Mouse (Mus musculus) stomach, embryonic 14.5 days (tissue): Measurements from ENCODE around the gene Slc25a24. TPM values are rescaled to one million over a fixed set of nuclear protein-coding genes. Genes with fewer than 3 reads are reported as not detected.

Experiments used
- ATAC-seq: fragments of 200-750 bp; cut with Nextera tagmentation; 2 replicates; pipeline ENCODE4 v1.8.0; 2017; ENCODE audit warnings: low read depth, moderate TSS enrichment; ENCODE audit not compliant: insufficient number of reproducible peaks, insufficient read depth, low FRiP score
- H3K27ac ChIP-seq: fragments of 300-500 bp; sonication (generic); 2 replicates; pipeline ENCODE4 v1.5.1; 2014; ENCODE audit warnings: mild to moderate bottlenecking, low read length, moderate library complexity, mixed read lengths
- H3K27me3 ChIP-seq: fragments of 300-500 bp; sonication (generic); 2 replicates; pipeline ENCODE4 v1.6.1; 2014; ENCODE audit warnings: low read length, control low read depth, mixed read lengths; ENCODE audit not compliant: control insufficient read depth, insufficient read depth
- H3K36me3 ChIP-seq: fragments of 300-500 bp; sonication (generic); 2 replicates; pipeline ENCODE4 v1.6.1; 2014; ENCODE audit warnings: mild to moderate bottlenecking, control low read depth, low read length, moderate library complexity, mixed read lengths; ENCODE audit not compliant: control insufficient read depth, insufficient read depth
- H3K4me1 ChIP-seq: fragments of 300-500 bp; sonication (generic); 2 replicates; pipeline ENCODE4 v1.6.1; 2014; ENCODE audit warnings: low read length, control low read depth, mixed read lengths; ENCODE audit not compliant: control insufficient read depth, insufficient read depth
- H3K4me2 ChIP-seq: fragments of 300-500 bp; sonication (generic); replicated peaks from 2 replicates; pipeline ENCODE4 v1.6.1; 2014; ENCODE audit warnings: low read depth, low read length, control low read depth
- H3K4me3 ChIP-seq: fragments of 300-500 bp; sonication (generic); 2 replicates; pipeline ENCODE4 v1.5.1; 2014; ENCODE audit warnings: low read depth, low read length, control low read depth
- H3K9ac ChIP-seq: fragments of 300-500 bp; sonication (generic); replicated peaks from 2 replicates; pipeline ENCODE4 v1.6.1; 2014; ENCODE audit warnings: low read depth, mild to moderate bottlenecking, control low read depth, low read length, moderate library complexity, mixed read lengths
- H3K9me3 ChIP-seq: fragments of 300-500 bp; sonication (generic); 2 replicates; pipeline ENCODE4 v1.6.1; 2016; ENCODE audit warnings: low read depth, low read length, control low read depth; ENCODE audit not compliant: control insufficient read depth
- WGBS: fragments of 180-500 bp; shearing (Covaris S2); extraction: QIAGEN DNeasy Blood & Tissue Kit; methylation state at CpG from one replicate; pipeline ENCODE4 v1.1.7; 2014; 5-methylcytosine and 5-hydroxymethylcytosine counted together
- polyA plus RNA-seq: library from polyadenylated mRNA; unstranded; fragments of >200 nt; fragmentation: Nextera tagmentation; extraction: Ambion mirVana; gene quantifications from 2 replicates; pipeline ENCODE4 v1.2.1, GENCODE M21; 2014

The Slc25a24 gene
- polyA plus RNA-seq, 1 experiment from 2014 or later = 43.8 TPM

- WGBS = 54% methylated on average over 6 of the region's 6 CpGs
Observed at GRCm38 (mm10) chr3:109178705-109179104, 55.8 kb downstream of the Slc25a24 start.

DNA sequence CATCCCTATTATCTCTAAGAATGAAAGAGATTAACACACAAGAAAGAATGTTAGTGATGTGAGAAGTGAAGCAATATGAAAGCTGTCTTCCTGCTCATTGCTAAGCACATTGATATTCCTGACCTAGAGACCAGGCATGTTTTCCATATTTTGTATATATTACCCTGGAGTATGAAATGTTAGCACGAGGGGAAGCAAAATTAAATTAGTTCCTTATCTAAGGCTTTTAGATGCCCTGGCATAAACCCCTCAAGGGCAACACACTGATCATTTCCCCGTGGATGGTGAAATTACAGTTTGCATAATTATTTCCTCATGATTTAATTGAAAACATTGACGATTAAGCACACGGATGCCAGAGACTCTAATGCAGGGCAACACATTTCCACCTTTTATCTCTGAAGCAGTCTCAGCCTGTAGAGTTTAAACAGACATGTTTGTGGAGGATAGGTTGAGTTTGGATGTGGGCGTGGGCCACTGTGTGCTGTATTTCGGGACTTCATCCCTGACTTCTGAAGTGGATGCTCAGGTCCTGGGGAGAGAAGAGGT, 56.7 kb downstream of the Slc25a24 start:
- H3K27ac ChIP-seq = no peak overlapping the region
- no peak overlapping the region for H3K9ac ChIP-seq
- H3K4me1 ChIP-seq = no peaks in the 10 kb centered on the region
- no peak for ATAC-seq
- H3K9me3 ChIP-seq = no peaks in the 10 kb centered on the region
- no peak overlapping the region for H3K4me3 ChIP-seq
- 79% methylated on average over 6 of the region's 6 CpGs for WGBS
- H3K36me3 ChIP-seq = no peaks in the 10 kb centered on the region
- H3K4me2 ChIP-seq = no peak overlapping the region
- H3K27me3 ChIP-seq = no peaks in the 10 kb centered on the region

More at GRCm38 (mm10) chr3:109178705-109179104, 55.8 kb downstream of the Slc25a24 start:
- H3K4me3 ChIP-seq = no peak overlapping the region
- H3K4me1 ChIP-seq = no peaks in the 10 kb centered on the region
- H3K9me3 ChIP-seq = no peaks in the 10 kb centered on the region
- H3K27me3 ChIP-seq = no peaks in the 10 kb centered on the region
- no peak for ATAC-seq
- no peaks in the 10 kb centered on the region for H3K36me3 ChIP-seq
- H3K27ac ChIP-seq = no peak overlapping the region
- H3K4me2 ChIP-seq = no peak overlapping the region
- H3K9ac ChIP-seq = no peak overlapping the region

- Histone ChIP-seq H3K27ac (no peak overlapping the region), H3K9ac (no peak overlapping the region), H3K4me3 (no peak overlapping the region), H3K9me3 (no peaks in the 10 kb centered on the region), H3K36me3 (no peaks in the 10 kb centered on the region), H3K4me1 (no peaks in the 10 kb centered on the region), H3K4me2 (no peak overlapping the region), H3K27me3 (no peaks in the 10 kb centered on the region)
- ATAC-seq = no peak
- 80% methylated on average over 2 of the region's 2 CpGs for WGBS
Observed at GRCm38 (mm10) chr3:109196166-109196565, 73.2 kb downstream of the Slc25a24 start.

DNA sequence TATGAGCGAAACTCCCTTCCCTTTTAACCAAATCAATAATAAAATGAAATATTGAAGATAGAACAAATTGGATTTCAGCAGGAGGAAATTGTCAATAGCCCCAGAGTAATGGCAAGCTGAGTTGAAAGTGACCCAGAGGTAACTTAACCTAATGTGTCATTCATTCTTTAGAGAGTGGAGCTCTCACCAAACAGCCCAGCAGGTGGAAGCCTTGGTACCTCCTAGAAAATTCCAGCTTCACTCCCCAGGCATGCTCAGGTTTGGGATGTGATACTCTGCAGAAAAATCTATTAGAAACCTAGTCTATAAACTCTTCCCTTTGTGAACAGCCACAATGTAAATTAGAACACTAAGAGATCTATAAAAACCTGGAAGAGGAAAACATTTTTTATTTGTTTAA, 76.3 kb downstream of the Slc25a24 start:
- Histone ChIP-seq H3K4me2 (no peak overlapping the region), H3K27ac (no peak overlapping the region), H3K36me3 (no peaks in the 10 kb centered on the region), H3K4me3 (no peak overlapping the region), H3K9ac (no peak overlapping the region), H3K27me3 (no peaks in the 10 kb centered on the region), H3K9me3 (no peaks in the 10 kb centered on the region), H3K4me1 (no peaks in the 10 kb centered on the region)
- WGBS = 95% methylated on average over 1 of the region's 1 CpGs
- no peak for ATAC-seq

- H3K27ac ChIP-seq = no peak overlapping the region
- no peak for ATAC-seq
- H3K9ac ChIP-seq = no peak overlapping the region
- H3K4me3 ChIP-seq = no peak overlapping the region
- no peak overlapping the region for H3K4me2 ChIP-seq
- H3K4me1 ChIP-seq = no peaks in the 10 kb centered on the region
- 89% methylated on average over 3 of the region's 3 CpGs for WGBS
- H3K9me3 ChIP-seq = no peaks in the 10 kb centered on the region
- H3K36me3 ChIP-seq = no peaks in the 10 kb centered on the region
- no peaks in the 10 kb centered on the region for H3K27me3 ChIP-seq
Observed at GRCm38 (mm10) chr3:109212322-109212721, 89.4 kb downstream of the Slc25a24 start.

GRCm38 (mm10) chr3:109216352-109216751, 93.4 kb downstream of the Slc25a24 start:
- Histone ChIP-seq H3K27me3 (no peaks in the 10 kb centered on the region), H3K36me3 (no peaks in the 10 kb centered on the region), H3K4me1 (no peaks in the 10 kb centered on the region), H3K4me3 (no peak overlapping the region), H3K27ac (no peak overlapping the region), H3K4me2 (no peak overlapping the region), H3K9me3 (no peaks in the 10 kb centered on the region), H3K9ac (no peak overlapping the region)
- ATAC-seq = no peak

Other genes with a start within 250 kb of the Slc25a24 start
- not detected in 2 replicates for gene Fndc7, start 233.1 kb upstream of the Slc25a24 start, polyA plus RNA-seq
- gene Prpf38b, start 211.4 kb upstream of the Slc25a24 start, polyA plus RNA-seq = 73.7 and 77.1 TPM in 2 replicates
- 0.43 and 0.78 TPM in 2 replicates for gene Henmt1, start 183.3 kb upstream of the Slc25a24 start, polyA plus RNA-seq
- gene Gm9857, start 182.7 kb upstream of the Slc25a24 start, polyA plus RNA-seq = not detected in 2 replicates
- 18.0 and 19.5 TPM in 2 replicates for gene Fam102b, start 95.5 kb upstream of the Slc25a24 start, polyA plus RNA-seq
- not detected in 2 replicates for gene Slc25a54, start 42.7 kb upstream of the Slc25a24 start, polyA plus RNA-seq
- gene Vav3, start 217.5 kb downstream of the Slc25a24 start, polyA plus RNA-seq = 16.3 and 18.4 TPM in 2 replicates